Mouse (Mus musculus) CD4-positive, CD25-positive, alpha-beta regulatory T cell, adult 2 months (primary cell): Measurements from ENCODE around the gene Aspg.

Source experiments
- DNase-seq: peaks from one replicate; pipeline ENCODE4 v3.0.0-alpha.2; 2012; ENCODE audit warnings: low read depth, low spot score

Gene Aspg

GRCm38 (mm10) chr12:112150011-112150410 lies 43.5 kb downstream of the Aspg start:
- no peak for DNase-seq

- no peak for DNase-seq
Measured at GRCm38 (mm10) chr12:112151244-112151979, 44.9 kb downstream of the Aspg start.

GRCm38 (mm10) chr12:112151980-112152362 lies 45.5 kb downstream of the Aspg start:
- no peak for DNase-seq

GRCm38 (mm10) chr12:112153597-112153996 lies 47.1 kb downstream of the Aspg start:
- DNase-seq, result no peak

GRCm38 (mm10) chr12:112154476-112154875 lies 48.0 kb downstream of the Aspg start:
- no peak for DNase-seq

- no peak for DNase-seq
Measured at GRCm38 (mm10) chr12:112155218-112156051, 49.0 kb downstream of the Aspg start.

- no peak for DNase-seq
Measured at GRCm38 (mm10) chr12:112156804-112157203, 50.3 kb downstream of the Aspg start.

GRCm38 (mm10) chr12:112158246-112158645 lies 51.8 kb downstream of the Aspg start:
- DNase-seq, result no peak

- no peak for DNase-seq
Measured at GRCm38 (mm10) chr12:112158784-112159183, 52.3 kb downstream of the Aspg start.

- DNase-seq, result no peak
Measured at GRCm38 (mm10) chr12:112163981-112164839, 57.7 kb downstream of the Aspg start.

GRCm38 (mm10) chr12:112164840-112165219 lies 58.4 kb downstream of the Aspg start:
- no peak for DNase-seq

- no peak for DNase-seq
Measured at GRCm38 (mm10) chr12:112169240-112169639, 62.8 kb downstream of the Aspg start.

- no peak for DNase-seq
Measured at GRCm38 (mm10) chr12:112170671-112171574, 64.4 kb downstream of the Aspg start.

GRCm38 (mm10) chr12:112171657-112172056 lies 65.2 kb downstream of the Aspg start:
- DNase-seq, result no peak

- no peak for DNase-seq
Measured at GRCm38 (mm10) chr12:112172214-112172613, 65.7 kb downstream of the Aspg start.
